In the genomic region with DNA sequence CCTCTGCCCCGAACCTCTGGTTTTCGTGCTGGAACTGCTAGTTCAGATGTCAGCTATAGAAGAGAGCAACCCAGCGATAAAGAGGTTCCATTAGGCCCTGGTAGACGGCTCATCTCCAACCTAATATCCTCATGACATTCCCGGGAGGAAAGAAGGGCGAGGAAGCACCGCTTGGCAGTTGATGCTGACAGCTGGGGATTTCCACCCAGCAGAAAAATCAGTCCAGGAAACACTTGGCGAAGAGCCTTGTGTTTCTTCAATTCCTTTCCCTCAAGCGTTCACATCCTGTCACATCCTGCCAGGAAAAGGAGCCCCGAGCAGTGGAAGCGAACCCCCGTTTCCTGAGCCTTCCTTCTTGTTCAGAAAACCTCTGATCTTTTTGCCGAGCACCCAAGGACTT, we compare ENCODE assay signal across 8 mouse cellular contexts. TPM values are rescaled to one million over a fixed set of nuclear protein-coding genes. Genes with fewer than 3 reads are reported as not detected.
DNase-seq lines count a peak whose midpoint lies in the region; TF ChIP-seq lines count a peak whose summit lies in the region.

No protein-coding gene starts in this region.

- no peak for TF ChIP-seq CTCF in spleen, adult 2 months (IDR thresholded peaks at IDR 0.05; ENCODE audit: extremely low read depth, insufficient read depth, insufficient read length, insufficient replicate concordance)

- no peak overlapping the region for H3K4me3 ChIP-seq in spleen, adult 2 months (ENCODE audit: extremely low read depth, insufficient read depth, insufficient read length)
- H3K4me3 ChIP-seq in midbrain, embryonic 10.5 days: no peak overlapping the region

- H3K9me3 ChIP-seq in midbrain, embryonic 10.5 days (replicated peaks): no peaks in the 10 kb centered on the region

- DNase-seq in adrenal gland, adult (ENCODE audit: inconsistent age in 2 of 2, low spot score in 1 of 2): peak; percentile 26 to 67
- DNase-seq in adrenal gland, adult 18-20 months (ENCODE audit: low spot score in 2 of 2): no peak
- DNase-seq in spleen, adult 2 months (ENCODE audit: low read depth in 1 of 2, low spot score in 2 of 2): no peak
- no peak for DNase-seq in spleen, postnatal 4 days (ENCODE audit: low spot score in 2 of 2)
- DNase-seq in heart, postnatal 4 days: peak; percentile 57
- peak; percentile 7 to 28 for DNase-seq in lung, adult 18-20 months
- DNase-seq in c-Kit-positive CD71-positive TER-119-positive erythroid progenitor cells, embryonic 14.5 days (ENCODE audit: low spot score): no peak
- no peak for DNase-seq in midbrain, embryonic 10.5 days (ENCODE audit: low spot score)

- H3K36me3 ChIP-seq in spleen, adult 2 months (ENCODE audit: control insufficient read depth, insufficient read depth, low read length): no peaks in the 10 kb centered on the region
- no peaks in the 10 kb centered on the region for H3K36me3 ChIP-seq in midbrain, embryonic 10.5 days

- H3K4me1 ChIP-seq in spleen, adult 2 months (ENCODE audit: control insufficient read depth, insufficient read depth, insufficient read length): peaks cover 3% of the 10 kb centered on the region; the same call in 1 of the 2 replicates
- H3K4me1 ChIP-seq in midbrain, embryonic 10.5 days: peaks cover 13% of the 10 kb centered on the region

- no peak for TF ChIP-seq POLR2A in spleen, adult 2 months (IDR thresholded peaks at IDR 0.05; ENCODE audit: low read depth, low read length)

- WGBS in spleen, adult 2 months: 52% methylated on average over 13 of the region's 13 CpGs
- 79% methylated on average over 13 of the region's 13 CpGs for WGBS in midbrain, embryonic 10.5 days

- H3K27me3 ChIP-seq in spleen, adult 2 months (ENCODE audit: control insufficient read depth, insufficient read depth, low read length): no peaks in the 10 kb centered on the region
- H3K27me3 ChIP-seq in midbrain, embryonic 10.5 days (ENCODE audit: low read depth, poor library complexity, severe bottlenecking): no peaks in the 10 kb centered on the region

- H3K27ac ChIP-seq in spleen, adult 2 months (ENCODE audit: insufficient read depth, low read length): peak overlapping the region; percentile 44
- no peak overlapping the region for H3K27ac ChIP-seq in midbrain, embryonic 10.5 days (replicated peaks)

RNA-seq across cellular contexts. Expression of gene Metap2, which starts 22.3 kb away (rescaled TPM):
- total RNA-seq in adrenal gland, adult 18-20 months (2021): 100 to 1,000 TPM; 145 to 178 TPM
- 28.2 and 37.8 TPM in 2 replicates for polyA plus RNA-seq in spleen, adult 2 months (2012; rRNA removed)
- total RNA-seq in heart, postnatal 4 days (2021): 100 to 1,000 TPM; 179 to 184 TPM
- polyA plus RNA-seq in midbrain, embryonic 10.5 days (2016; fragmentation: Nextera tagmentation; extraction: Ambion mirVana): 221 and 231 TPM in 2 replicates

Comparison
In these comparisons a context has a peak if more than half of its experiments do, and no peak if none do; other contexts are left out.
1. DNase-seq: peak in adrenal gland, adult (2 of 2), heart, postnatal 4 days (single experiment) and lung, adult 18-20 months (2 of 2); none in adrenal gland, adult 18-20 months (0 of 2), spleen, adult 2 months (0 of 2), spleen, postnatal 4 days (0 of 2), c-Kit-positive CD71-positive TER-119-positive erythroid progenitor cells, embryonic 14.5 days (single experiment) and midbrain, embryonic 10.5 days (single experiment).